Mouse (Mus musculus) thymus, postnatal 4 days (tissue): ENCODE measurements at regions not wholly inside any gene's neighbourhood (a gene's known extent, or its start where the extent isn't known, plus 50 kb on each side); places are given as distances from the start of the nearest gene placed in this dataset.

Source experiments
- DNase-seq: peaks from one replicate; pipeline ENCODE4 v3.0.0; 2021

DNA sequence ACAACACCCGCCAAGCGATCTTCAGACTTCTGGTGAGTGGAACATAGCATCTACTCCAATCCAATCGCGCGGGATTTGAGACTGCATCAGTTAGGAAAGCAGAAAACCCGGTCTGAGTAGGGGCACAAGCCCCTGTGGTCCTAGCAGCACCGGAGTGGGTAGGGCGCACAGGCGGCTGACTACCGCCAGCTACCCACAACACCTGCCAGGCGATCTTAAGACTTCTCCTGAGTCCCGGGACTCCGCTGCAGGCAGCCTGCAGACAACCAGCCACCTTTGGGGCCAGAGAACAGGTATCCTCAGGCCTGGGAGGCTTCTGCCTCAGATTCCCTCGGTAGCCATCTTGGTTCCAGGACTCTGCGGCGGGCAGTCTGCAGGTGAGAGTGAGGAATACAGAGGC, 208.2 kb upstream of the Pdzrn3 start:
- DNase-seq, result no peak

DNA sequence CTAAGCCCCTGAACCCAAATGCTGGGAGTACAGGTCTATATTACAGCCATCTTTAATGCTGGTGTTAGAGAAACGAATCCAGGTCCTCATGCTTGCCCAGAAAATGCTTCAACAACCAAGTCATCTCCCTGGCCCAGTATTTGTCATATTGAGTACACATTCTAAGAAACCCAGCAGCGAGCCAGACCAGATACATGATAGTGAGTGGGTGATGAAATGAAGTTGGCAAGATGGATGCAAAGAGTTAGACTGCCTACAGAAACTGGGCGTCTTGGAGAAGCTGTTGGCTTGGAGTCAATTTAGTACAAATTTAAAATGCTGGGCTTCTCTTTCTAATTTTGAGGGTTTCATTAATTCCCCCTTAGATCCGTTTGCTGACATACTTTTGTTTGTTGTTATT, 203.1 kb upstream of the Pdzrn3 start:
- DNase-seq, result no peak

GRCm38 (mm10) chr6:101556096-101556495, 178.4 kb upstream of the Pdzrn3 start:
- DNase-seq, result no peak

DNA sequence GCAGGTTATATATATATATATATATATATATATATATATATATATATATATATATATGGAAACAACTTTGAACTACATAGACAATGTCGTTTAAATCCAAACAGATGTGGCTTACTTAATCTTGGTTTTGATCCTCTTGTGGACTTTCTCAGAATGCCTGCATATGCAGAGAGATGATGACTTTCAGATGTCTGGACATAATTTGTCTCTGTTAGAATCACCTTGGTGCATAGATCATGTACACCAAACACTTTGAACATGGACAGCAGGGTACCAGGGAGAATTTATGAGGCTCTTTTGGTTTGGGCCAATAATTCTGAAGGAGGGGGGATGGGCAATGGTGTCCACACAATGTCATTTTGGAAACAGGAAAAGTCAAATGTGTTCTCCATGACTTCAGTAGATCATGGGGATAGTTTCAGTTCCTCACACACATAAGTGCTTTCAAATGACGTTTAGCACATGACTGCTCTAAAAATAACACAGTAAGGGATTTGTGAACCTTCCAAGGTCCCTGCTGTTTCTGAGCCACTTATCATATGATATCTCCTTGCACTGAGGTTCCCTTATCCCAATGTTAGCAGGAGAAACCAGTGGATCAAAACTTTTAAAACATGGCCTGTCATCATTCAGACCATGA, 177.4 kb upstream of the Pdzrn3 start:
- no peak for DNase-seq

DNA sequence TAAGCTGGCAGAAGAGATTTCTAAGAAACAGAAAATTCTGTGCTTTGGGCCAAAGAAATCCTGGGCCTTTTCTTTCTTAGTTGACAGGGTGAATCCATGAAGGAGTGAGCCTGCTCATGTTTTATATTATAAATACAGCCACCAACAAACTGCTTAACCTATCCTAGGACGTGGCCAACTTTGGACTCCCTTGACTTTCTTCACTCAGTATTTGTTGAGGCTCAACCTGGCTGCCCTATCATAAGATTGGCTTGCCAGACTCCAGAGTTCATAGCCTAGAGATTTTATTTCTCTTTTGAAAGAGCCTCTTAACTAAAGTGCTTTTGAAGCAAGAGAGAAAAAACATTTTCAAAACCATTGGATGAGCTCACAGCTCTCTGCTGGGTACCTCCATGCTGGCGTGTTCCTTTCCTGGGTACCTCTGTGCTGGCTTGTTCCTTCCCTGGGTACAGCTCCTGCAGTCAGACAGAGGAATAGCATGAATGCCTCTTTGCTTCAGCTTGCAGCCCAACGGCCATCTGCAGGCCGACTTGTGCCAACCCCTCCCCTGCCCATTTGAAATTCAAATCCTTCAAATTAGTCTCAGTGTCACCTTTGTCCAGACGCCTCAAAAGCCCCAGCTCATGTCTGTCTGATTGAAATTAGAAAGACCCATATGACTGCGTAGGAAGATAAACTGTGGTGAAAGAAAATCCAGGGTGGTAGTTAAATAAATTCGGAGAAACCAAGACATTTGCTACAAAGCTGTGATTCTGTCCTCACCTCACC, 173.0 kb upstream of the Pdzrn3 start:
- no peak for DNase-seq

GRCm38 (mm10) chr6:101537581-101537980, 159.9 kb upstream of the Pdzrn3 start:
- DNase-seq, result no peak

DNA sequence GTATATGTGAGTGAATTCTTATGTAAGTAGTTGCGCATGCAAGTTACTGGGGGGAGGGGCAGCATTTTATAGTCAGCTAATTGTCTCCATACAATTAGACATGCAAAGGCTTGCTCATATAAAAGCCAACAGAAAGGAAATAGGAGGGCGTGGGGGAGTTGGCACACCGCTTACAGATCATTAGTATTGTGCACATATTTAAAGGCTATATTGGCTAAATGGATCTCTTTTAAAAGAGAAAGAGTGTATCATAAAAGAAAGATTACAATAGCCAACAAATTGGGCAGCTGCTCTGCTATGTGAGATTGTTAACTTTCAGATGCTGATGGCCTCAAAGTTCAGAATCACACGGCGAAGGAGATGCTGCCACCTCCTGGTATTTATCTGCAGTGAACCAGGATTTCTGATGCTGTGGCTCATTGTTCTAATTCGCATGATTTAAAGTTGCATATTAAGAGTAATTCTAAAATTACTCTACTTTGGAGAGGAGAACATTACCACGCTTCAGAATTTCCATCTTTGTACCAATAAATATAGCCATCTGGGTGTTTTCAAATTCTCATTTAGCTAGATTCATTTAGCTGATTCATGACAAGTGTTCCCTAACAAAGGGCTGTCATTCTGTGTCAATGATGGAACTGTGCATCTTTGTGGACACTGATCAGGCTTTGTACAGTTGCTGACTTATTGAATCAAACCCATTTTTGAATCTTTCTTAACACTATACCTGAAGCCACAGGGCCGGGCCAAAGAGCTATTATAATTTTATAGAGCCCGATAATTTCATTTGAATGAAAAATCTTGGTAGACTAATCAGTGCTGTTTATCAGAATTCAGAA, 156.7 kb upstream of the Pdzrn3 start:
- DNase-seq, result no peak

DNA sequence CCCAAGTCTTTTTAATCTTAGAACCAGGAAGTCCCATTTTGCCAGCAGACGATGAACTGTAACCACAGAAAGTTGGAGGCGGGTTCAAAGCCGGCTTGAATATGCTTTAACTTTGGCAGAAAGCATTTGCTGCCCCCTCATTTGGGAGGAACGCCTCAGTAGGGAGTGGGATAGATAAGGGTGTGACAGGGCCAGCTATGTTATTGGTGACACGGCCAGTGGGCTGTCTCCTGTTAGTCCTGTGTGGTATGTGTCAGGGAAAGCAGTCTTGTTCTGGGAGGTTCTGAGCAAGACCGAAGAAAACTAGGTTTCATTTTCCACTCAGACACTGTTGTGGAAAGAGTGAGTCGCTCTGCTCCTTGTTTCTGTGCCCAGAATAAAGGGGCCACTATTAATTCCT, 154.7 kb upstream of the Pdzrn3 start:
- DNase-seq, result no peak

- DNase-seq, result no peak
These were observed 154.2 kb upstream of the Pdzrn3 start for GRCm38 (mm10) chr6:101531914-101532313.

DNA sequence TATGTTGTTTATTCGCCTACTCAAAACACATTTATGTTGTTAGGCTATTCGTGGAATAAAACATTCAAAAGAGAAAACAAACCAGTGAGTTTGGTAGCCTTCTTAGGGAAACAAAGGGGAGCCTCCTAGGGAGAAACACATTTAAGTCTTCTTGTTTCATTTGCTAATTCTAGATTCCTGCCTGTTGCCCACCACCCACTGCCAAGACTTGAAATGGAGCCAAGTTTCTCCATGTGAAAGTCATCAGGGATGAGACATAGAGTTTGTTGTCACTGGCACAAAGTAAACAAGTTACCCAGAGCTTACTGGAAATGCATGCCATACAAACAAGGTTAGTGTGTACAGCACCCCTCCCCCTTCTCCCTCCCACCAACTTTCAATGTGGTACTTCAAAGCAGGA, 147.4 kb upstream of the Pdzrn3 start:
- DNase-seq, result no peak

DNA sequence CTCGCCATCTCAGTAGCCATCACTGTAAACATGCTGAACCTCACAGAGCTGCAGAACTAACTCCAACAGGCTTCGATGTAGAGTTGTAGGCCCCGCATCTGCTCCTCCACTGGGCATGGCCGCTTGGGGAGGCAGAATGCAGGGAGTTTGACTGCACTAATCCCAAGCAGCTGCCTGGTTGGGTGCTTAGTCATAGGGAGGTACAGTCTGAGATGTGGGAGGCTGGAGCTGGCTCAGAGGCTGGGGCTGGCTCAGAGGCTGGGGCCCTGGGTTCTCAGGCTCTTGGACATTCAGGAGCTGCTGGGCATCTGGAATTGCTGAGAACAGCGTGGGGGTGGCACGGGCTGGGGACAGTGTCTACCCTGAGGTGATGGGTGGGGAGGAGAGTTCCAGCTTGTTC, 143.6 kb upstream of the Pdzrn3 start:
- no peak for DNase-seq

GRCm38 (mm10) chr6:101520755-101521154, 143.1 kb upstream of the Pdzrn3 start:
- DNase-seq, result no peak

GRCm38 (mm10) chr6:101518904-101519701, 141.4 kb upstream of the Pdzrn3 start:
- DNase-seq, result no peak

DNA sequence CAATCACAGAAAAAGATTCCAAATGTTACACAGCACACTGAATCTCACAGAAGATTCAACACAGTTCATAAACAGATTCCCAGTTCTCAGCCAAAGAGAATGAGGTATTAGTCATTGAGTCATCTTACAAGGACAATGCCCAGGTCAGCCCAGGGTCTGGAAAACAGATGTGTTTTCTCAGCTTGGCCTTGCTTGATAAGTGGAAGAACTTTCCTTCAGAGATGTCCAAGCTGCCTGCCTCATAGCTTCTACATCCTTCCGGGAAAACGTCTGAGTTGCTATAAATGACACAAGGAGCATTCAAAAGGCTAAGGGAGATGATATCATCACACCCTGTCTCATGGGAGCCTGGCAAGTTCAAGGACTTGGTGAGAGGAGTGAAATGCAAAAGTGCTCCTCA, 139.9 kb upstream of the Pdzrn3 start:
- DNase-seq, result no peak

GRCm38 (mm10) chr6:101513696-101514095, 136.0 kb upstream of the Pdzrn3 start:
- no peak for DNase-seq

DNA sequence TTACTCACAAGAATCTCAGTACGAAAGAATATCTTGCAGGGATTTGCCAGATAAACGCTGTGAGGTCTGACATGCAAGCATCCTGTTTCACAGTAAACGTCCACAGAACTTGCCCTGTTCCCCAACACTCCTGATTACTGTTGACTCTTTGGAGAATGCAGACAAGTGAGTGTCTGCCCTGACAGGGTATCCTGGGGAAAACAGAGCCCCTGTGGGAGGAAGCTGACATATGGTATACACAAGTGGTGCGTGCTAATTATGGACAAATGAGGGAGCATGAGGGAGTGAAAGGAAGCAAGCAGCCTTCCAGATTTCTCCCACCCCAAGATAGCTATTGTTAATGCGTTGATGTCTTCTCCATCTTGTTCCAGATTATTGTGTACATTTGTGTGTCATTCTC, 124.5 kb upstream of the Pdzrn3 start:
- DNase-seq, result no peak

GRCm38 (mm10) chr6:101501716-101502115, 124.0 kb upstream of the Pdzrn3 start:
- DNase-seq, result no peak

- DNase-seq, result no peak
These were observed 122.5 kb upstream of the Pdzrn3 start for GRCm38 (mm10) chr6:101500202-101500601.

DNA sequence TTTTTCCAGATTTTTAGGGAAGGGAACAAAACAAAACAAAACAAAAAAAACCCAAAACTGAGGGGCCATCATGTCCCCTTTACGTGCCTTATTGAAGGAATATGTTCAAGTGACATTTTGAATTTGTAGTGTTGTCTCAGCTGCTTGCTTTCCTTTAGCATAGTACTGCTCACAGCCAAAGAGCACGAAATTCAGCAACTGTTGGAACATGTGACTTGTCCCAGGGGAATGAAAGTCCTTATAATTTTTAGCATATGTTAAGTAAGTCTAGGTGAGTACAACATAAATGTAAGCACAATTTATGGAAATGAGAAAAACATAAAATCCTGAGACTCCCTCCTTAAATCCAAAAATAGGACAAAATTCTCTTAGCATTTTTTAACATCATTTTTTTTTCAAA, 110.8 kb upstream of the Pdzrn3 start:
- no peak for DNase-seq

GRCm38 (mm10) chr6:101484526-101485287, 107.0 kb upstream of the Pdzrn3 start:
- DNase-seq, result no peak

DNA sequence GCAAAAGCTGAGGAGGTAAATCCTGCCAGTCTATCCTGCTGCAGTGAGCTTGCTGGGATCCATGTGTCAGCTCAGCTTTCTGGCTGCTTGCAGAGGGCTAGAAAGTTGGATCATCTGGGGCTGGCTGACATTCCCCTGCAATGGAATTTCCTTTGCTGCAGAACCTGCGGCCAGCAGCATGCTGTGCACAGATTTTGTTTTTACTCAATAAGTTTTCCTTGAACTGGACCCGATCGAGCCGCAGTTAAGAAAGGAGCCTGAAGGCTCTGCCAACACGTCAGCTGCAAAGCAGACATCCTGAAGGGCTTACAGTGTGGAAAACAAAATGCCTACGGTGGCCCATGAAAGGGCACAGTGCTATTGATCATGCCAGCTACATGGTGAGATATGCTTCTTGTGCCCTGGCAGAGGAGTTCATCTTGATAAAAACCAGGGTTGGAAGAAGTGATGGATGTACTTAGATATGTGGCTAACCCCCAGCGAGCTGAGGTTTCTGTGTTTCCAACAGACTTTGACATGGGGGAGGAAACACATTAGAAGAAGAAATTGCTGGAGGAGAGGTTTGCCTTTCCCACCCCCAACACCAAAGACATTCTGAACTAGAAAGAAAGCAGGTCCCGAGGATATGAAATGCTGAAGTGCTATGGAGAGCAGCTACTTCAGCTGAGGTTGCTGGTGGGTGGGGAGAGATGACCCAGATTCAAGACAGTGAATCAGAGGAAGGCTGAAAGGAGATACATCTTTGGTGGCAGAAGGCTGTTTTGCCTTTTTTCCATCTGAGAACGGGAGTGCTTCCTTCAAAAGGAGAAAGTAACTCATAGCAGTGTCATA, 105.2 kb upstream of the Pdzrn3 start:
- DNase-seq, result no peak
